Mouse (Mus musculus) activated CD4-positive, CD25-positive, alpha-beta regulatory T cell, adult 4 months (primary cell): ENCODE measurements around the gene Otud7a. TPM values are rescaled to one million over a fixed set of nuclear protein-coding genes. Genes with fewer than 3 reads are reported as not detected.
"Not testable (repeated sequence)": the region's sequence is repeated elsewhere in the genome, so short reads cannot be mapped to it uniquely, and the experiment has no call there.

Source experiments
- ATAC-seq: one replicate; pipeline ENCODE4 v1.8.0; 2017
- polyA plus RNA-seq, 2 experiments: library from polyadenylated mRNA; unstranded; fragments of 100-300 nt; shearing (Covaris generic); gene quantifications; one replicate each; pipeline ENCODE4 v1.2.1; 2017

The Otud7a gene
- polyA plus RNA-seq, 2 experiments from 2014 or later, result not detected

DNA sequence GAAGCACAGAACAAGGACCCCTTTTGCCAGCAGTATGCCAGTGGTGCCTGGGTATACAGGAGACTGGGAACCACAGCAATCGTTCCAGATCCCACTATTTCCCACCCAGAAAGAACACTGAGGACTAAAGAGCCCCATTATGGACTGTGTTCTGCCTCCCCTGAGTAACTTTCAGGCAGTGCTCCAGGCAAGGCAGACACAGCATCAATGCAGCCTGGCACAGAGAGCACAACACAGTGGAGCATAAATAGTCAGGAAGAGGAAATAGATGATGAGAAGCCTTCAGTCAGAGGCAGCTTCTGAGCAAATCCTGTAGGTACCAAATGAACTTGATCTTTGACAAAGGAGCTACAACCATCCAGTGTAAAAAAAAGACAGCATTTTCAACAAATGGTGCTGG, 115.1 kb downstream of the Otud7a start:
- ATAC-seq, result no peak

DNA sequence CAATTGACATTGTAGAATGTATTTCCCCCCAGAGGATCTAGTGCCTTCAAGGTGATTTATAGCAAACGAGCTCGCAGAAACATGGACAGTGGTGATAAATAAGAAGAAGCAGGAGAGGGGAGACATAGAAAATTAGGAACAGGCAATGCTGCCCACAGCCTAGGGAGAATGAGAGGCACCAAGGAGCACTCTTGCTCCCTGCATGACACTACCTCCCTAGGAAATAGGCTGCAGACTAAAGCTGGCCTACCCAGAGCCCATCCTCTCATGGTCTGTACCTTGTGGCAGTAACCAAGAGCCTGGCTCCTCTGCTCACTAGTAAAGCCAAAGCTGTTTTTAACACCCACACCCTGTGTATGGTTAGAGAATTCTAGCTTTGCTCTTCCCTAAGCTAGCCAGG, 138.8 kb downstream of the Otud7a start:
- ATAC-seq, result no peak

DNA sequence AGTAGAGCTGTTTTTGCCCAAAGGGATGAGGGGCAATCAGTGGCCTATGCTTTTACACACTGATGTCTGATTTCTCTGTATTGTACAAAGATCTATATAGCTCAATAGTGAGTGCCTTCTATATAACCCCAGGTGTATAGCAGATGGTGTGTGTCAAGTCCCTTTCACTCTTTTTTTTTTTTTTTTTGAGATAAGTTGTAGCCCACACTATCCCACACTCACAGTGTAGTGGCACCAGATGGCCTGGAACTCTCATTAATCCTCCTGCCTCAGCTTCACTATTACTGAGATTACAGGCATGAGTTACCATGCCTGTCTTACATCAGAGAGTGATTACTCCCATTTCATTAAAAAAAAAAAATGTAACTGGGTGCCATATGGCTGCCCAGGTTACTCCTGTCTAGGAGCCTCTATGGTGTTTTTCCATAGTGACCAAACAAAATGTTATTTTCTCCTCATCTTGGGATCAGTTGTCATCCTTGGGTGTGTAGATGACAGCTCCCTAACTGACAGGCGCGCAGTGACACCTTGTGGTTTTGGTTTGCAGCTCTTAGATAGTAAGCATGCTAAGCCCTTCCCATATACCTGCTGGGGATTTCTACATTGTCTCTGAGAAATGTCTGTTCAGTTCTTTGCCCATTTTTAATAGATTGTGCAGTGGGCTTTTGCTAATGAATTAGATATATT, 141.8 kb downstream of the Otud7a start:
- ATAC-seq, result no peak

DNA sequence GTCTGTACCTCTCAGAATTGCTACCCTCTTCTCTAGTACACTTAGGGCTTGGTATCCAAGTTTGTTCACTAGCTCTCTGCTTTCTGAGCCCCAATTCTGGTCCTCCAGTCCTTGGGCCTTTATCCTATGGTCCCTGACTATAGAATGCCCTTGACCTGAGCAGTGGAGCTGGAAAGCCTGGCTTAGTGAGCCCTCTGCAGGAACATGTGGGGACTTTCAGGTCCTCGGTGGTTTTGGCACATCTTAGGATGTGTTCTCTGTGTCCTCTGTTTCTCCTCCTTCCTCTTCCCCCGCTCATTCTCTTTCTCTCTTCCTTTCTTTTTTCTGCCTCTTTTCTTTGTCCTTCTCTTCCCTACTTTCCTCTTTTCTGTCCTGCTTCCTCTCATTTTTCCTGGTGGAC, 145.8 kb downstream of the Otud7a start:
- ATAC-seq, result no peak

DNA sequence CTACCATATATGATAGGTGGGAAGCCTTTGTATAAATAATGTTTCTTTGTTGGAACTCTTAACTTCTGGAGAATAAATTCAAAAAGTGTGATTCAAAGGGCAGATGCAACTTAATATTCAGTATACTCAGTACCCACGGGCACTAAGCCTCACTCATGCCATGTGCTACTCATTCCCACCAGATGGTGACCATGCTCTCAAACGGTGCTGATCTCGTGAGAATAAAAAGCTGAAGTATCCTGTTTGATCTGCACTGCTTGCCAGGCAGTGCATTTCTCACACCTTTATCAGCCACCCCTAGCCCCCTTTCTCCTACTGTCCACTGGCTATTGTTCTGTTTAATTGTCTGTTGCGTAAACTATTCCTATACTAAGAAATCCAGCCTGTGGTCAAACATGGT, 146.8 kb downstream of the Otud7a start:
- no peak for ATAC-seq

DNA sequence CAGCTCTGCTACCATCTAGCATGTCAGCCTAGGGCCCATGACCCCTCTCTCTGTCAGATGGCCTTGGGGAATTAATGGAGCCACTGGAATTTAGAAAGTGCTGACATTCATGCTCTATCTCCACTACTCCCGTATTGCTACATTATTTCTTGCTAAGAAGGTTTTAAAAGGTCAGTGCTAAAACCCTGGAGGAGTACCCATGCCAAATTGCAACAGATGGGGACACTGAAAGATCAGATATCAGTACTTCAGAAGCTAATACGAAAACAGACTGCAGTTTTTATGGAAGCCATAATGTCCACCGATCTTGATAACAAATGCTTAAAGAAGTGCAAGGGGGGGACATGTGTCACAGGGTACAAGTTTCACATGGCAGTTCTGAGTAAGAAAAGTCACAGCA, 147.5 kb downstream of the Otud7a start:
- ATAC-seq, result no peak

DNA sequence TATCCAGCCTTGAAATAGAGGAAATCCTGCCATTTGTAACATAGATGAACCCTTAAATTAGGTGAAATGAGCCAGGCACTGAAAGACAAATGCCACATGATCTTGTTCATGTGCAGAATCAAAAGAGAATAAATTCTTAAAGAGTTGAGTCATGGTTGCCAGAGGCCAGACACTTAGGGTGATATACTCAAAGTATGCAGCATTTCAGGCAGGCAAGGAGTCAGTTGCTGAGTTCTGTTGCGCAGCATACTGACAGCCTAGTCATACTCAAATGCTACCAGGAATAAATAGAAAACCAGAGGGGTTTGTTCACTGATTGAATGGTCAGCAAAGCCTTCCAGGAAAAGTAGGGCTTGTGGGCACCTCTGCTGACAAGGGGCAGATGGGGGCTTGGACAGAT, 160.3 kb downstream of the Otud7a start:
- ATAC-seq, result no peak

DNA sequence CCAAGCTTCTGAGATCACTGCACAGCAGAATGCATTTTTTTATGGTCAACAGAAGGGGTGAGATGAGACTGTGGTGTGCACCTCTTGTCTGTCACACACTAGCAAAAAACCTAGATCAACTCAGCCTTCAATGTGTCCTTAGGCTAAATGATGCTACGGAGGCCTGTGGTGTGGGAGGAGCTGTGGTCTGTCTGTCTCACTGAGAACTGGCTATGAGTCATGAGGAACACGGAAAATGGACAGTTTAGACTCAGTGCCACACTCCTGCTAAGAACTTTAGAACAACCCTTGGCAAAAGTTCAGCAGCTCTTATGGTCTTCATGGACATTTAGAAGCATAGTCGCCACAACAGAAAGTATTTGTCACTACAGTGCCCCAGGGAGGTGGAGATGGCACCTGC, 172.5 kb downstream of the Otud7a start:
- ATAC-seq, result no peak

DNA sequence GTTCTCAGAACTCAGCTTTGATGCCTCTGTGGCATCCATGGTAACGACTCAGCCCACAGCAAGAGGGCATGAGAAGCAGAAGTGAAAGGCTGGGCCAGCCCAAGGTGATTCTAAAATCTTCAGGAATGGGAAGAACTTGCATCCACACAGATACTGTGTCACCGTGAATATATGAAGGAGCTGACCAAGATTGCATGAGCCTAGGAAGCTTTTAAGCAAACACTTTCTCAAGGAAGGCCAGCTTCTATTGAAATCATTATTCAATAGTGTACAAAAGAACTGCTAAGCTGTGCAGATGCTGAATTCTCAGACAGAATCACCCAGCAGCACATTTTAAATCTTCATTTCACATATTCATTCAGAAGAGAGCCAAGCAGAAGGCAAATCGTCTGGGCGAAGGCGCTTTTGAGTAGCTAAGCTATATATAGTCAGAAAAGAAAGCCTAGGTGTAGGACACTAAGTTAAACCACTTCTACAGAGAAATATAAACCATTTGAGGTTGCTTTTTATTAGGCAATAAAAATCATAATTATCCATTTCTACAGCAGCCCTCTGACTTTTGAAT, 176.3 kb downstream of the Otud7a start:
- no peak for ATAC-seq

DNA sequence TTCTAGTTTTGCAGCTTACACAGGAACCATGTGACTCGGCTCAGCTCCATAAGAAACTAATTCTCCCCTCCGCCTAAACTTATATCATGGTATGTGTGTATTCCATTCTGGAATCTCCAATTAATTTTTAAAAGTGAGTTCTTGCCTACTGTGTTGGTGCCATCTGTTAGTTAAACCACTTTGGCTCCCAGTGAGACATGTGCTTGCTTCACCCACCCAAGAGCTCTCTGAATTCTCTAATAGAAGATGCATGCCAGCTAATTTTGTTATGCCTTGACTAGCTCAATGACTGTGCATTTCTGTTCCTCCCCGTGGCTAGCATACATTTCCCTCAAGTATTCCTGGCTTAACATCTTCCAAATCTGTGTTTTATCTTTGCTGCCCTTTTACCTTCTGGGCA, 193.1 kb downstream of the Otud7a start:
- no peak for ATAC-seq

DNA sequence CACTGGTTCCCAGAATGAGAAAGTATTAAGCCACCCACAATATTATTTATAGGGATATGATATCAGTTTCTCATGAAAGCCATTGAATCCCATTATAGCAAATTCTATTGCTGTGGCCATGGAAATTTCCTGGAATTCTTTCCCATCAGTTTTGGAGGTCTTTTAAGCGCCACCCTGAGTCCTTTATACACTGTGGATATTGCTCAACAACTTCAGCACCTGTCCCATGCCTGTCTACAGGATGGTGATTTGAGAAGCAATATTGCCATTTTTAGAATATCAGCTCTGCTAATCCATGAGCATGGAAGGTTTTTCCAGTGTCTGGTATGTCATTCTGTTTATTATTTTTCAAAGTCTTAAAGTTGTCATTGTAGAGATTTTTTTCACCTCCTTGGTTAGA, 199.5 kb downstream of the Otud7a start:
- no peak for ATAC-seq

DNA sequence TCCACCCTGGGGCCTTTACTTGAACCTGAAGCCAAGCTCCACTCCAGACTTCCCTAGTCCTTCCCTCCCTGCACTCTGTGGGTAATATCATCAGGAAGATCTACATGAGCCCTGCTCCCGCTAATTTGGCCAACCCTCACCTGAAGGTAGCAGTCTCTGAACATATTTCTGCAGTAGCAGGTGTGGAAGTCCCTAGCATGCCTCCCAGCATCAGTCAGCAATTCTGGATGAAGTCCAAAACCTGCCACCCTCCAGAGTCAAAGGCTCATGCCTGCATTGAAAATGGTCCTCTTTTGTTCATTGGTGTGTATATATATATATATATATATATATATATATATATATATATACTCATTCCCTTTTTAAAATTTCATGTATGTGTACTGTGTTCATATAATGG, 202.6 kb downstream of the Otud7a start:
- ATAC-seq, result no peak

DNA sequence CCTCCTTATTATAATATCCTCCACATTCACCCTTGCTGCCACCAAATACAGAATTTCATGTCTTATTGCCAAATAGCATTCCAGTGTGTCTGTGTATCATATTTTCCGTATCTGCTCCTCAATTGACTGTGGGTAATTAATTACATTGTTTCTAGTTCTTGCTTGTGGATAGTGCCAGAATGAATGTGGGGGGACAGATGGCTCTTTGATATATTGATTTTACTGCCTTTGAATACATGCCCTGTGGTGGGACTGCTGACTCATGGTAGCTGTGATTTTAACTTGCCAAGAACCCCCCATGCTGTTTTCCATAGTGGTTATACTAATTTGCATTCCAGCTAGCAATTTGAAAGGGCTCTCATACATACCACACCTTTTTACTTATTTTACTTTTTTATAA, 215.7 kb downstream of the Otud7a start:
- no peak for ATAC-seq

DNA sequence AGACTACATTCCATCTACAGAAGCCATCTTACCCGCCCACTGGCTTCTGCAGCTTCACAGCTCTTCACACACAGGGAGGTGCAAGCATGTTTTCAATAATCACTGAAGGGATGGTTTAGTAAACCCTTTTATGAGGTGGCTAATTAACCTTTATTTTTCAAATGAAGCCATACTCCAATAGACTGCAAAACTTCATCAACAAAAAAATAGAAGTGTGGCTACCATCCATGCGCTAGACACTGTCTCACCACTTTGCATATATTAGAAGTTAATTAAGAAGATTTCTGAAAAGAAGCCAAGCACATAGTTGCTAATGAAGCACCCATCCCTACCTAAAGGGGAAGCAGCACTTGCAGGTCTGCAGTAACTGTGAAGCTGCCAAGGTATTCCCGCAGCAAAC, 218.2 kb downstream of the Otud7a start:
- no peak for ATAC-seq

DNA sequence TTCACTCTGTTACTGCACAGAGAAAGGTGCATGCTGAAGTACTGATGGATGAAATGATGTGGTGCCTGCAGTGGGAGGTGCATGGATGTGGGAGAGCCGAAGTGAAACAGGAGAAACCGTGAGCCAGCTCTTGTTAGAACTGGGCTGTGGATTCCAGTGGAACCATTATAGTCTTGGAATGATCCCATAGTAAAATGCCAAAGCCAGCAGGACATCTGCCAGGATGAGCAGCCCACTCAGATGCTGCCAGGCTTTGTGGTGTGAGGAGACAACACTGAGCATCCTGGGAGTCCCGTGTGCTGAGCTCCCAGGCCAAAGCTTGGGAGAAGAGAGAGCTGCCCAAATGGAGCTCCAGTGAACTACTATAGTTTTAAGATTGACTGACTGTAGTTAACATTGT, 220.9 kb downstream of the Otud7a start:
- ATAC-seq, result no peak

DNA sequence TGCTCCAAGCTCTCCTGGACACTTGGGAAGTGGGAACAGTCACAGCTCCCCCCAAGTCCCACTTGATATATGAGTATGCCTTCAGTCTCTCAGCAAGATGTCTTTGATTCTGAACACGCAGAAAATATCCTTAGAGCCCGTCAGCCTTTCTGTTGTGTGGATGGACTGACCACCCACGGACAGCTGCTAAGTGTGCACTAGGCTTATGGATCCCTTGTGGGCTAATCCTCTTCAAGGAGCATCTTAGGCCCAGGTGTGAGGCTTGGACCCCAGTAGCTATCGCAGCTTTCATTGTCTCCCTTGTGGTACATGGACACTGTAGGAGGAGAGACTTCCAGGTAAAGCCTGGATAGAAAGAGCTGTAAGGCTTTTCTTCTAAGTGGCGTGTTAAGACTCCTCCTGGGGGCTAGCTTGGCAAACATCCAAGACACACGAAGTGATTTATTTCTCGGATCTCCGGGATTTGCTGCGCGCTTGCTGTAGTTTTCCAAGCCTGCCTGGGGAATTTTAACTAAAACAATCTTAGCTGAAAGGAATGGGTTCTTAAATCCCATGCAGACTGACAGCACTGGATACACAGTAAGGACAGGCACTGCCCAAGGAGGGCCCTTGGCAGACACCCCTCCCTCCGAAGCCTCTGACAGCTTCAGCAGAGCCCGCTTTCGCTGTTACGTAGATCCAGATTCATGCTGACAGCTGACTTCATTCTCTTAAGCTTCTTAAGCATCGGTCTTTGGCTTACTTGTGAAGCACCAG, 223.6 kb downstream of the Otud7a start:
- no peak for ATAC-seq

DNA sequence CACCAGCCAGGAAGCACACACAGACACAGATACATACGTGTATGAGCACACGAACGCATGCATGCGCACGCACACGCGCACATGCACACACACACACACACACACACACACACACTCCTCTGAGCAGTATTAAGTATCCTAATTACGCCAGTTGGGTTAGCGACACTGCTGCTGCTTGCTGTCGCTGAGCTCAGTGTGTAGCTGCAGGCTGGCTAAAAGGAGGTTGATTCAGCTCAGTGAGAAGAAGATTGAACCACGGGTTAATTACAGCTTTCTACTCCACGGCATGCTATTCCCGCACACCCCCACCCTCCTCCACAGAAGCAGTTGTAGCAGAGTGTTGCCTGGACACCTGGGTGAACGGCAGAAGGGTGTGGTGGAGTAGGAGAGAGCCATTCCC, 224.4 kb downstream of the Otud7a start:
- no peak for ATAC-seq

DNA sequence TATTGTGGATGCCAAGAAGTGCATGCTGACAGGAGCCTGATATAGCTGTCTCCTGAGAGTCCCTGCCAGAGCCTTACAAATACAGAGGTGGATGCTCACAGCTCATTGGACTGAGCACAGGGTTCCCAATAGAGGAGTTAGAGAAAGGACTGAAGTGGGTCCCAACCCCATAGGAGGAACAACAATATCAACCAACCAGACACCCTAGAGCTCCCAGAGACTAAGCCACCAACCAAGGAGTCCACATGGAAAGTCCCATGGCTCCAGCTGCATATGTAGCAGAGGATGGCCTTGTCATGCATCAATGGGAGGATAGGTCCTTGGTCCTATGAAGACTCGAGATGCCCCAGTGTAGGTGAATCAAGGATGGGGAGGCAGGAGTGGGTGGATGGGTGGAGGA, 226.4 kb downstream of the Otud7a start:
- ATAC-seq, result not testable (repeated sequence)

DNA sequence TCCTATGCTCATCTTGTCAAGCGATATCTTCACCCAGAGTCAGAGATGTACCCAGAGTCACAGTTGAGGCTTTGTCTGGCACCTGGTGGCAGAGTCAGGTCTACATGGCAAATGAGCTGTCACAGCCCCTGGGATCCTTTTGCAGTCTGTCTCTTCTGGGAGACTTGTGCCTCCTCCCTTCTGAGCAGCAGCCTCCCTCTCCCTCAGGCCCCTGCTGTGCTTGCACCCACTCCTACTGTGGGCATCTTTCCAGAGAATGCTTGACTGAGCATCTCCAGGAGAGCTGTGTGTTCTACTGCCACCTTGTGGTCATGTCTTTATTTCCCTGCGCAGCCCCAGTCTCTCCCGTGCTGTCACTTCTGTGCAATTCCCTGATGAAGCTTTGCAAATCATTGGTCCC, 227.4 kb downstream of the Otud7a start:
- ATAC-seq, result no peak

DNA sequence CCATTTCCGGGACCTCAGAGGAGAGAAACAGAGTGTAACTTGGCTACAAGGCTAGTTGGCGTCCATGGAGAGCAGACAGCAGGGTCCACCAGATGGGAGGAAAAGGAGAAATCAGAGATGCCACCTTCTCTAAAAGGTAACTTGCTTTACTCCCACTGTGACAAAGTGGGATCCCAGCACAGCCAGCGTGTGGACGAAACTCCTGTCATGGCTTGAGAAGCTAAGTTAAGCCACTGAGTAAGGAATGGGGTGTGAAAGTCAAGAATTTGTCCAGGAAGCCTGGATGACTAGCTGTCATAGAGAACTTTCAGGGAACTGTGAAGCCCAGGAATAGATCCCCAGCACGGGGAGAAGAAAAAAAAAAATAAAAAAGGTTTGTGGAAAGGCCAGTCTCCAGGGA, 232.1 kb downstream of the Otud7a start:
- no peak for ATAC-seq

DNA sequence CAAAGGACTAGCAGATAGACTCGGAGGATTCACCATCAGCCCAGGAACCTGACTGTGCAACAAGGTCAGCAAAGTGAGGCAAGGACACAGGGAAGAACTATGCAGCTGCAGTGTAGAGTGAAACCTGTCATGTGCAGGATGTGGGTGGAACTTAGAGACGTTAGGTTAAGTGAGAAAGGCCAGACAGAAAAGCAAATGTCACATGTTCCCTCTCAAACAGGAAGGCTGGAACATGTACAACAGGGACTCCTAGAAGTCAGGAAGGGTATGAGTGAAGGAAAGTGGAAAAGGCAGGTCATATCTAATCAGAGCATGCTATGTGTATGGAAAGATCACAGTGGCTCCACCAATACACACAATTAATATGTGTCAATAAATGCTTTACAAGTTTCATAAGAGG, 232.6 kb downstream of the Otud7a start:
- ATAC-seq, result no peak

DNA sequence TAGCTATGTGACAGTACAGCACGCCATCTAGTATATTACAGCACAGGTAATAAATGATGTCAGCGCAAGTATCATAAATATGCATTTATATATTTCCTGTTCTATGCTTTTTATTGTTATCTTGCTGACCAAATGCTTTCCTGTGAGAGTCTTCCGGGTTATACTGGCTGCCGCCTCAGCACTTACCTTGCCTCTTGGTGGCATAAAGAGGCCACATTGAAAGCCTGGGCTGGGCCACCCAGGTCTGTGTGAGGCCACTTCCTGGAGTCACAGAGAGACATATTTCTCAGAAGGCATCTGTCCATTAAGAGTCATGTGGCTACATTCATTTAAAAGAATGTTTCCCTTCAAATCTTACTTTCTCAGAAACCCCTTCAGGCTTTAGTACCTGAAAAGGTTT, 242.5 kb downstream of the Otud7a start:
- ATAC-seq, result no peak

DNA sequence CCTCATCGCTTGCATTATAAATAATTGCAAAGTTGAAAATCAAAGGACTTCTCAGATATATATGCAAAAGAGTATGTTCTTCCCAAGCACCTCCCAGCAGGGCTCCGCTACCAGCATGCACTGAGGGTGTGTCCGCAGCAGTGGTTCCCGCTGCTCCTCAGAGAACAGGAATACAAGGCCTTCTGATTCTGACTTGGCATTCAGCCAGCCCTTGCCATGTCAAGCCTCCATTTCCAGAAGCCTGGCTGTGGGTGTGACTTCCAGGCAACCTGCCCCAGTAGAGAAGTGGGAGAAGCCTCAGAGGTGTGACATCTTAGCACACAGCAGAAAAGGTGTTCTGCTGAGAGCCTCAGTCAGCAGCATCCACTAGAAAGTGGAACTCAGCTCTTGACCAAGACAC, 253.4 kb downstream of the Otud7a start:
- no peak for ATAC-seq

DNA sequence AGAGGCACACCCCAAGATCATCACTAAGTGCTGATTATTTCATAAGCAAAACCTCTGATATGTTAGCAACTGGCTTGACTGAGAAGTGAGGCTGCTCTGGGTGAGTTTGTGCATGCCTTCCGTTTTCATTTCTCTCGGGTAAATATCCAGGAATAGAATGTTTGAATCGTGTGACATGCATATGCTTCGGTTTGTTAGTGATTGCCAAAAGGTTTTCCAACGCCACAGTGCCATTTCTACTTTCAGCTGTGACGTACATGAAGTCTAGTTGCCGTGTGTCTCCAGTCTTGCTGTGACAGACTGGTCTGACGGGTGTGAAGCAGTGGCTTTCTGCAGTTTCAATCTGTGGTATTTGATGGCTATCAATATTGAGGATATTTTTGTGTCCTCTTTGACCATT, 273.4 kb downstream of the Otud7a start:
- ATAC-seq, result no peak
